Mouse (Mus musculus) myocyte (in vitro differentiated cells): ENCODE data around the gene Lrsam1. TPM values are rescaled to one million over a fixed set of nuclear protein-coding genes. Genes with fewer than 3 reads are reported as not detected.

ENCODE experiments used
- H3K27me3 ChIP-seq: one replicate; pipeline ENCODE4 v1.6.1; 2011; ENCODE audit not compliant: control insufficient read depth, insufficient read depth, insufficient read length
- H3K36me3 ChIP-seq: one replicate; pipeline ENCODE4 v1.6.1; 2011; ENCODE audit not compliant: control insufficient read depth, insufficient read depth
- H3K4me2 ChIP-seq: one replicate; pipeline ENCODE4 v1.6.1; 2011; ENCODE audit warnings: low read depth, control low read depth
- H3K4me3 ChIP-seq: one replicate; pipeline ENCODE4 v1.5.1; 2011; ENCODE audit warnings: mild to moderate bottlenecking, control low read depth, moderate library complexity
- H3K79me2 ChIP-seq: one replicate; pipeline ENCODE4 v1.6.1; 2011; ENCODE audit not compliant: control insufficient read depth, insufficient read depth
- H3ac ChIP-seq: one replicate; pipeline ENCODE4 v1.6.1; 2011; ENCODE audit not compliant: control insufficient read depth, insufficient read length
- CEBPB ChIP-seq: IDR thresholded peaks from 2 replicates; pipeline ENCODE4 v1.6.1; 2011; ENCODE audit warnings: mild to moderate bottlenecking, moderate library complexity; ENCODE audit not compliant: poor library complexity, insufficient read depth, severe bottlenecking
- E2F4 ChIP-seq: IDR thresholded peaks from one replicate; pipeline ENCODE4 v1.6.1; 2011; ENCODE audit warnings: mild to moderate bottlenecking, control low read depth, moderate library complexity; ENCODE audit not compliant: insufficient read depth
- MAX ChIP-seq: IDR thresholded peaks from one replicate; pipeline ENCODE4 v1.6.1; 2011; ENCODE audit warnings: low read depth, mild to moderate bottlenecking, control low read depth
- MYOD1 ChIP-seq, 3 experiments: IDR thresholded peaks; one replicate each; pipeline ENCODE4 v1.6.1; 2011; ENCODE audit warnings: control low read depth in 2 of 3, low read depth in 2 of 3, mild to moderate bottlenecking in 2 of 3, moderate library complexity in 1 of 3; ENCODE audit not compliant: insufficient read length in 2 of 3, control insufficient read depth in 1 of 3
- MYOG ChIP-seq, 3 experiments: IDR thresholded peaks; one replicate each; pipeline ENCODE4 v1.6.1; 2011; ENCODE audit warnings: control low read depth in 2 of 3, low read depth in 2 of 3, mild to moderate bottlenecking in 2 of 3; ENCODE audit not compliant: insufficient read length in 2 of 3, control insufficient read depth in 1 of 3, insufficient read depth in 1 of 3
- POLR2A ChIP-seq: IDR thresholded peaks from one replicate; pipeline ENCODE4 v1.6.1; 2011; ENCODE audit warnings: low read depth, mild to moderate bottlenecking, control low read depth, moderate library complexity; ENCODE audit not compliant: insufficient read length
- POLR2AphosphoS2 ChIP-seq: IDR thresholded peaks from one replicate; pipeline ENCODE4 v1.6.1; 2011; ENCODE audit warnings: low read depth, control low read depth; ENCODE audit not compliant: insufficient read length
- REST ChIP-seq: IDR thresholded peaks from one replicate; pipeline ENCODE4 v1.6.1; 2011; ENCODE audit warnings: mild to moderate bottlenecking, control low read depth, moderate library complexity; ENCODE audit not compliant: insufficient read depth, insufficient read length
- SRF ChIP-seq: IDR thresholded peaks from one replicate; pipeline ENCODE4 v1.6.1; 2011; ENCODE audit warnings: low read depth; ENCODE audit not compliant: control insufficient read depth, insufficient read length
- TCF12 ChIP-seq: IDR thresholded peaks from one replicate; pipeline ENCODE4 v1.6.1; 2011; ENCODE audit warnings: mild to moderate bottlenecking, control low read depth; ENCODE audit not compliant: poor library complexity, insufficient read depth, severe bottlenecking
- TCF3 ChIP-seq: IDR thresholded peaks from one replicate; pipeline ENCODE4 v1.6.1; 2011; ENCODE audit warnings: low read depth, control low read depth; ENCODE audit not compliant: insufficient read length
- USF1 ChIP-seq: IDR thresholded peaks from one replicate; pipeline ENCODE4 v1.6.1; 2011; ENCODE audit warnings: low read depth, mild to moderate bottlenecking, control low read depth, moderate library complexity
- polyA plus RNA-seq: library from polyadenylated mRNA; unstranded; fragments of >200 nt; fragmentation: generic; extraction: Trizol; gene quantifications from one replicate; pipeline ENCODE4 v1.2.1, GENCODE M21; 2012; ENCODE audit warnings: missing spikeins

Gene Lrsam1
- polyA plus RNA-seq, 1 experiment = 11.5 TPM

DNA sequence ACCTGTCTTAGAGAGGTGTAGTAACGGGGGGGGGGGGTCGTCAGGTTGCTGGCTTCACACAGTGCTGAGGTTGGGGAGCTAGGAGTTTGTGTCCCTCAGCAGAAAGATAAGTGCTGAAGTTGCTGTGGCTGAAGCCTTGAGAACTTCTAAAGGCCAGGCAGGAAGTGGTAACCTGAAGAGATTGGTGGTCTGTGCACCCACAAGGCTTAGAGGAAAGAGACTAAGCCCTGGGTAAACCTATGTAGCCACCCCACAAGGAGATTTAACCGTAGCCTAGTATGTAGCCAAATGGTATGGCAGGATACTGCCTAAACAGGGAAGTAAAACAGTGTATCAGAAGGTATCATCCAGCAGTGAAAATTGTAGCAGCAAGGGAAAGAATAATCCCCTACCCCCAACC, 71.1 kb downstream of the Lrsam1 start:
- TF ChIP-seq POLR2AphosphoS2 (no peak), USF1 (no peak), CEBPB (no peak), MYOG (IDR thresholded peaks at IDR 0.05; ENCODE audit: control insufficient read depth in 1 of 3, insufficient read depth in 1 of 3, insufficient read length in 2 of 3, low read depth in 2 of 3) (no peak), E2F4 (no peak), TCF12 (no peak), REST (no peak), MYOD1 (IDR thresholded peaks at IDR 0.05; ENCODE audit: control insufficient read depth in 1 of 3, insufficient read length in 2 of 3, low read depth in 2 of 3) (no peak), POLR2A (no peak), SRF (no peak), TCF3 (no peak), MAX (no peak)
- Histone ChIP-seq H3K4me2 (no peak overlapping the region), H3K36me3 (peaks cover 12% of the 10 kb centered on the region), H3ac (no peak overlapping the region), H3K4me3 (no peak overlapping the region), H3K27me3 (no peaks in the 10 kb centered on the region), H3K79me2 (peaks cover 100% of the 10 kb centered on the region)

DNA sequence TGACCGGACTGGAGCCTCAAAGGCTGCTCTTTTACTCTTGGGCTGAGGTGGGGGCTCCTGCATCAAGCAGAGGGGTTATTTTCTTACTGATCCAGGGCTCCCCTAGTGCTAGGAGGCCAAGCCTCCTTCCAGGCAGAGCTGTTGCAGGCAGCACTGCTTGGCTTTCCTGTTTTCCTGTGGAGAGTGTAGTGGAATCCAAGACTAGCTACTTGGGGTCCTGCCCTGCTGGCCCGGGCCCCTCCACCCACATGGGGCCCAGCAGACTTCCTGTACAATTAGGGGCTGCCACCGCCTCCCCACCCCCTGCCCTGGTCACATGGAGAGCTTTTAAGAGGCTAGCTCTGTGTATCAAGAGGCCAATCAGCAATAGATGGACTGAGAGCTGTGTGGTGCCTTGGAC, 72.9 kb downstream of the Lrsam1 start:
- TF ChIP-seq TCF3 (no peak), POLR2A (no peak), E2F4 (no peak), SRF (no peak), MYOD1 (IDR thresholded peaks at IDR 0.05; ENCODE audit: control insufficient read depth in 1 of 3, insufficient read length in 2 of 3, low read depth in 2 of 3) (no peak), TCF12 (no peak), MAX (no peak)
- Histone ChIP-seq H3K4me2 (peak overlapping the region; percentile 20), H3K4me3 (no peak overlapping the region), H3K79me2 (peaks cover 100% of the 10 kb centered on the region), H3ac (no peak overlapping the region), H3K27me3 (no peaks in the 10 kb centered on the region), H3K36me3 (peaks cover 12% of the 10 kb centered on the region)

DNA sequence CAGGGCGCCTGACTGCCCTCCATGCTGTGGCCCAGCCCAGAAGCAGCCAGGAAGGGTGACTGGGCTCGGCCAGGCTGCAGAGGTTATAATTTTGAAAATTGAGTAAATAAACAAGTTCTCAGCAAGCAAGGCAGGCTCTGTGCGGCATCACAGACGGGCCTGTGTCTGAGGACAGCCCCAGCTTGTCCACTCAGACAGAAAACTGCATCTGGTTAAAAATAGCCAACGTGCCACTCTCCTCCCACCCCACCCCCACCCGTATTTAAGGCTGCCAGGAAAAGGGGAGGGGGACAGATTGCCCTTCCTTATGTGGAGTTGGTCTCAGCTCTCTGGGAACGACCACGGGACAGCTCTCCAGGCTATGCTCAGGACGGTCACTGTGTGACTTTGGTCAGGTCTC, 73.4 kb downstream of the Lrsam1 start:
- Histone ChIP-seq H3ac (no peak overlapping the region), H3K36me3 (peaks cover 8% of the 10 kb centered on the region), H3K79me2 (peaks cover 100% of the 10 kb centered on the region), H3K4me2 (peak overlapping the region; percentile 20), H3K4me3 (no peak overlapping the region), H3K27me3 (no peaks in the 10 kb centered on the region)
- TF ChIP-seq TCF12 = no peak
- TF ChIP-seq POLR2A = peak; percentile 11

DNA sequence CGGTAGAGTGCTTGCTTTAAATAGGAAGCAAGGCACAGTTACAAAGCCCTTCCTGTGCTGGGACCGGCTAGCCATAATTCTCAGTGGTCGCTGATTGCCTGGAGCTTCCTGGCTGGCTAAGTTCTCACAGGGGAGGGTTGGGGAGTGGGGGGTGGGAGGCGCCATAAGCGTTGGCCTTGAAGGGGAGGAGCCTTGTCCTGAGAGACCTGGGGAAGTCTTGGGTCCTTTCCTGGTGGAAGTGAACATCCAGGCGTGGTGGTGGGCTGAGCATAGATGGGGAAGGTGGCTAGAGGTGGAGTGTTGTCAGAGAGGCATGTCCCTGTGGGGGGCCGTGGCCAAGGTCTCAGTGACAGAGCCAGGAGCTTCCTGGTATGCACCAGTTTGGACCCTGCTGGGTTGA, 76.7 kb downstream of the Lrsam1 start:
- Histone ChIP-seq H3K27me3 (no peaks in the 10 kb centered on the region), H3K79me2 (peaks cover 83% of the 10 kb centered on the region), H3K4me3 (no peak overlapping the region), H3ac (no peak overlapping the region), H3K4me2 (no peak overlapping the region), H3K36me3 (no peaks in the 10 kb centered on the region)
- TF ChIP-seq POLR2A (no peak), POLR2AphosphoS2 (no peak), TCF3 (no peak), MYOG (IDR thresholded peaks at IDR 0.05; ENCODE audit: control insufficient read depth in 1 of 3, insufficient read depth in 1 of 3, insufficient read length in 2 of 3, low read depth in 2 of 3) (no peak), REST (no peak), MYOD1 (IDR thresholded peaks at IDR 0.05; ENCODE audit: control insufficient read depth in 1 of 3, insufficient read length in 2 of 3, low read depth in 2 of 3) (no peak), E2F4 (no peak), CEBPB (no peak), TCF12 (no peak), SRF (no peak), USF1 (no peak), MAX (no peak)

DNA sequence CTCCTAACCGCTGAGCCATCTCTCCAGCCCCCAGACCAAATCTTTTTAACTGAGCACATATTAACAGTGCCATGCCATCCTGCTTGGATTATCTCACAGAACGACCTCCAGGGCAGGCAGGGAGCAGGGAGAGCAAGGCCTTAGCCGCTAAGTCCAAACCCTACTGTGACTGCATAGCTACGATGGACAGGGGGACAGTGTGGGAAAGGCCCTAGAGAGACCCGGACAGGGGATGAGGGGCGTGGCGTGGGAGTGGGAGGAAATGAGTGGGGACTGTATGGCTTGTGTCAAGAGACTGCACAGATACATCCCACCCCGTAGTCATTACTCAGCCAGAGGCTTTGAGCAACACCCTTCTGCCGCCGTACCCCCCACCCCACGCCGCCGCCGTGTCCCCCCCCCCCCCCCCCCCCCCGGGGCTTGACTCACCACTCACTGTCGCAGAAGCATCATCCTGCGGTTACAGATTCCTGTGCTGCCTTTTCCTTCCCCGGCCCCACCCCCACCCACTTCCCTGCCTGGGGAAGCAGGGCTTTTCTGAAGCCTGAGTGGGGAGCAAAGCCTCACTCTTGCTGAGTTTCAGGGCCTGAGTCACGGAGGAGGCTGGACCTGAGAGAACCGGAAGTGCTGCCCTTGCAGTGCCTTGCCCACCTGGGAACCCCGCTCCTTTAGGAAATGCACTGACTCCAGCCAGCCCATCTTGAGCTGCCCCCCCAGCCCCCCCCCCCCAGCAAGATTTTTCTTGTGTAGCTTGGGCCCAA, 79.0 kb downstream of the Lrsam1 start:
- no peak overlapping the region for H3ac ChIP-seq
- peak overlapping the region; percentile 92 for H3K4me2 ChIP-seq
- no peaks in the 10 kb centered on the region for H3K27me3 ChIP-seq
- TF ChIP-seq MYOD1 (IDR thresholded peaks at IDR 0.05; ENCODE audit: control insufficient read depth in 1 of 3, insufficient read length in 2 of 3, low read depth in 2 of 3) = peak in 1 of 3 experiments; percentile 7
- TF ChIP-seq POLR2AphosphoS2 = peak; percentile 18
- no peak for TF ChIP-seq TCF3
- peaks cover 83% of the 10 kb centered on the region for H3K79me2 ChIP-seq
- no peaks in the 10 kb centered on the region for H3K36me3 ChIP-seq
- peak overlapping the region; percentile 96 for H3K4me3 ChIP-seq
